Mouse (Mus musculus): ENCODE measurements around the gene Ccr1. TPM values are rescaled to one million over a fixed set of nuclear protein-coding genes. Genes with fewer than 3 reads are reported as not detected.

Gene Ccr1
- polyA plus RNA-seq, 1 experiment from 2014 or later = 4.4 TPM

GRCm38 (mm10) chr9:123933716-123934445 lies 34.6 kb downstream of the Ccr1 start:
- Histone ChIP-seq H3K27ac (ENCODE audit: low read depth, low read length) (no peak overlapping the region), H3K36me3 (ENCODE audit: control insufficient read depth, insufficient read depth) (no peaks in the 10 kb centered on the region), H3K27me3 (replicated peaks; ENCODE audit: control insufficient read depth, insufficient read depth, low read length) (no peaks in the 10 kb centered on the region), H3K9me3 (ENCODE audit: control insufficient read depth) (no peaks in the 10 kb centered on the region), H3K4me3 (ENCODE audit: low read depth, low read length) (no peak overlapping the region), H3K4me1 (replicated peaks; ENCODE audit: control insufficient read depth, insufficient read depth, low read length) (no peaks in the 10 kb centered on the region), H3K9ac (ENCODE audit: low read depth, low read length) (no peak overlapping the region), H3K4me2 (replicated peaks; ENCODE audit: low read depth) (no peak overlapping the region)
- TF ChIP-seq CTCF (IDR thresholded peaks at IDR 0.05; ENCODE audit: low read depth) = no peak
- ATAC-seq = no peak
- WGBS = 91% methylated on average over 5 of the region's 5 CpGs

DNA sequence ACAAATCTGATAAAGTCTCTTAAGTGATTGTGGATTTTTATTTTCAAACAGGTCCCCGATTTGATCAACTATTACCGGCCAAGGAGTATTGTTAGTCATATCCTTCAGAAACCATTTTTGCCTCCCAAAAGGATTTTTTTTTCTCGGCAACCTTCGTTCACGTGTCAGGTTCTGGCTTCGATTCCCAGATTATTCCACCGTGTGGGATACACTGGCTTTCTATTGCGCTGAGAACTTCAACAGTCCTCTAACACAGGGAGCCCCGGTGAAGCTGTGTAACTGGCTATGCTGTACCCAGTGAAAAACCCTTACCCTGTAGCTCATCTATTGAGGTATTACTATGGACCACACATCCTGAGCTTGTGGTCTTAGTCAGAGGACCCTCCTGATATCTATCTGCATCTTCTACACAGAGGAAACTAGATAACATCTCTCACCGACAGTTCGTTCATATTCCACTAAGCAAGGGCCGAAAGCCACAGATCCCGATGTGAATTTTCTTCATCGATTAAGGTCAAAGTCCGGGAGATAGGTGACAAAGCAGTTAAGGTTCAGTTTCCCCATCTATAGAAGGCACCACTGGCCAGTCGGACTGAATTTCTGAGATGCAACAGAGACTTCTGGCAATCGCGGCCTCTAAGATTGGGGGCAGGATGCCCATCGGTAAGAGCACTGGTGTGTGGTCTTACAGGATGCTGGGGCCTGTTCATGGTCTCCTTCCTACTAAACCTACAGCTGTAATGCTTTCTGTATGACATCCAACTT lies 35.4 kb downstream of the Ccr1 start:
- H3K36me3 ChIP-seq (ENCODE audit: control insufficient read depth, insufficient read depth) = no peaks in the 10 kb centered on the region
- ATAC-seq = no peak
- no peak overlapping the region for H3K4me2 ChIP-seq (replicated peaks; ENCODE audit: low read depth)
- no peaks in the 10 kb centered on the region for H3K4me1 ChIP-seq (replicated peaks; ENCODE audit: control insufficient read depth, insufficient read depth, low read length)
- H3K9me3 ChIP-seq (ENCODE audit: control insufficient read depth) = no peaks in the 10 kb centered on the region
- TF ChIP-seq CTCF (IDR thresholded peaks at IDR 0.05; ENCODE audit: low read depth) = no peak
- no peak overlapping the region for H3K4me3 ChIP-seq (ENCODE audit: low read depth, low read length)
- H3K27ac ChIP-seq (ENCODE audit: low read depth, low read length) = no peak overlapping the region
- H3K9ac ChIP-seq (ENCODE audit: low read depth, low read length) = no peak overlapping the region
- 87% methylated on average over 19 of the region's 19 CpGs for WGBS
- no peaks in the 10 kb centered on the region for H3K27me3 ChIP-seq (replicated peaks; ENCODE audit: control insufficient read depth, insufficient read depth, low read length)

GRCm38 (mm10) chr9:123931761-123932700 lies 36.5 kb downstream of the Ccr1 start:
- peak; percentile 48; the same call in 1 of the 2 replicates for ATAC-seq
- Histone ChIP-seq H3K4me2 (replicated peaks; ENCODE audit: low read depth) (no peak overlapping the region), H3K4me1 (replicated peaks; ENCODE audit: control insufficient read depth, insufficient read depth, low read length) (no peaks in the 10 kb centered on the region), H3K9me3 (ENCODE audit: control insufficient read depth) (no peaks in the 10 kb centered on the region), H3K9ac (ENCODE audit: low read depth, low read length) (no peak overlapping the region), H3K27ac (ENCODE audit: low read depth, low read length) (no peak overlapping the region), H3K27me3 (replicated peaks; ENCODE audit: control insufficient read depth, insufficient read depth, low read length) (no peaks in the 10 kb centered on the region), H3K4me3 (ENCODE audit: low read depth, low read length) (no peak overlapping the region), H3K36me3 (ENCODE audit: control insufficient read depth, insufficient read depth) (no peaks in the 10 kb centered on the region)
- TF ChIP-seq CTCF (IDR thresholded peaks at IDR 0.05; ENCODE audit: low read depth) = no peak
- WGBS = 47% methylated on average over 6 of the region's 6 CpGs

DNA sequence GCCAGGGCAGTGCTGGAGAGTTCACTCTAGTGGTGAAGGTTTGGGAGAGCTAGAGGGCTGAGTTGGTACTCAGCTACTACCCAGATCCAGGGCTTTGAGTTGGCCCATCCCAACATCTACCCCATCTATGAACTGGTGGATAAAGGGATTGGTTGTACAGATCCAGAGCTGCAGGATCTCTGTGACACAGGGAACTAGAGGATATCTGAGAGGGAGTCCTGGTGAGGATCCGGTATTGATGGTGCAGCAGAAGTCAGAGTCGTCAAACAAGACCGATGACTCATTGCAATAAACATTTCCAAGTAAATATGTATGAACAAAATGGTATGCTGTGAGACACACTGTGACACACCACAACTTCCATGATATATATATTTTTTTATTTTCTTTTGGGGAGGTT lies 37.6 kb downstream of the Ccr1 start:
- ATAC-seq = no peak
- no peak for TF ChIP-seq CTCF (IDR thresholded peaks at IDR 0.05; ENCODE audit: low read depth)
- Histone ChIP-seq H3K9ac (ENCODE audit: low read depth, low read length) (no peak overlapping the region), H3K4me2 (replicated peaks; ENCODE audit: low read depth) (no peak overlapping the region), H3K4me3 (ENCODE audit: low read depth, low read length) (no peak overlapping the region), H3K27ac (ENCODE audit: low read depth, low read length) (no peak overlapping the region), H3K27me3 (replicated peaks; ENCODE audit: control insufficient read depth, insufficient read depth, low read length) (no peaks in the 10 kb centered on the region), H3K9me3 (ENCODE audit: control insufficient read depth) (no peaks in the 10 kb centered on the region), H3K4me1 (replicated peaks; ENCODE audit: control insufficient read depth, insufficient read depth, low read length) (no peaks in the 10 kb centered on the region), H3K36me3 (ENCODE audit: control insufficient read depth, insufficient read depth) (no peaks in the 10 kb centered on the region)
- WGBS = 62% methylated on average over 3 of the region's 3 CpGs

GRCm38 (mm10) chr9:123930476-123930875 lies 38.0 kb downstream of the Ccr1 start:
- H3K4me2 ChIP-seq (replicated peaks; ENCODE audit: low read depth) = no peak overlapping the region
- H3K4me3 ChIP-seq (ENCODE audit: low read depth, low read length) = no peak overlapping the region
- TF ChIP-seq CTCF (IDR thresholded peaks at IDR 0.05; ENCODE audit: low read depth) = no peak
- H3K9ac ChIP-seq (ENCODE audit: low read depth, low read length) = no peak overlapping the region
- no peak overlapping the region for H3K27ac ChIP-seq (ENCODE audit: low read depth, low read length)
- H3K4me1 ChIP-seq (replicated peaks; ENCODE audit: control insufficient read depth, insufficient read depth, low read length) = no peaks in the 10 kb centered on the region
- 77% methylated on average over 3 of the region's 3 CpGs for WGBS
- no peak for ATAC-seq
- H3K27me3 ChIP-seq (replicated peaks; ENCODE audit: control insufficient read depth, insufficient read depth, low read length) = no peaks in the 10 kb centered on the region
- H3K36me3 ChIP-seq (ENCODE audit: control insufficient read depth, insufficient read depth) = no peaks in the 10 kb centered on the region
- H3K9me3 ChIP-seq (ENCODE audit: control insufficient read depth) = no peaks in the 10 kb centered on the region

DNA sequence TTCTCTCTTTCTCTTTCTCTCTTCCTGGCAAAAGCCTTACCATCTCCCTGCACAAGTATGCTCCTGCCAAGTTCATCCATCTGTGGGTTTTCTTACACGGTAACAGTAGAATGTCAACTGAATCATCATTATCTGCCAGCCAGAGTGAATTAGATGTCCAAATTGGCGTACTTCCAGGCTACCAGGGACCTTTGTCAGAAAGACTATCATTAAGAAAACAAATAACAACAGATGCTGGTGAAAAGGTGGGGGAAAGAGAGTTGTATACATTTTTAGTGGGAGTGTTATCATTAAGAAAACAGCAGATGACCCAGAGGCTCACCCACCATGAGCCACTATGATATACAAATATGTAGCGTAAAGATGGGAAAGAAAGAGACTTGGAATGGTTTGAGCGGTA lies 38.6 kb downstream of the Ccr1 start:
- Histone ChIP-seq H3K4me3 (ENCODE audit: low read depth, low read length) (no peak overlapping the region), H3K9ac (ENCODE audit: low read depth, low read length) (no peak overlapping the region), H3K36me3 (ENCODE audit: control insufficient read depth, insufficient read depth) (no peaks in the 10 kb centered on the region), H3K27me3 (replicated peaks; ENCODE audit: control insufficient read depth, insufficient read depth, low read length) (no peaks in the 10 kb centered on the region), H3K27ac (ENCODE audit: low read depth, low read length) (no peak overlapping the region), H3K4me2 (replicated peaks; ENCODE audit: low read depth) (no peak overlapping the region), H3K4me1 (replicated peaks; ENCODE audit: control insufficient read depth, insufficient read depth, low read length) (no peaks in the 10 kb centered on the region), H3K9me3 (ENCODE audit: control insufficient read depth) (no peaks in the 10 kb centered on the region)
- no peak for TF ChIP-seq CTCF (IDR thresholded peaks at IDR 0.05; ENCODE audit: low read depth)
- 75% methylated on average over 4 of the region's 4 CpGs for WGBS
- no peak for ATAC-seq

Data from intestine, postnatal 0 days (tissue).